Mouse (Mus musculus): ENCODE measurements around the gene Ndufaf1.

- TF ChIP-seq POLR2A (IDR thresholded peaks at IDR 0.05; ENCODE audit: borderline replicate concordance, insufficient read depth, low read length) (no peak), CTCF (IDR thresholded peaks at IDR 0.05; ENCODE audit: borderline replicate concordance, insufficient read depth, low read depth, low read length) (no peak)
Observed at GRCm38 (mm10) chr2:119636781-119637180, 25.8 kb downstream of the Ndufaf1 start.

All from cerebellum, adult 2 months (tissue).